Mouse (Mus musculus): Measurements from ENCODE around the gene Zmym4. TPM values are rescaled to one million over a fixed set of nuclear protein-coding genes. Genes with fewer than 3 reads are reported as not detected.
"Not testable (repeated sequence)": the region's sequence is repeated elsewhere in the genome, so short reads cannot be mapped to it uniquely, and the experiment has no call there.

Zmym4 gene
- polyA plus RNA-seq, 1 experiment from 2014 or later: 38.8 TPM

- 90% methylated on average over 2 of the region's 2 CpGs for WGBS
- DNase-seq (ENCODE audit: low spot score) (no peak), ATAC-seq (ENCODE audit: low FRiP score) (no peak)
- Histone ChIP-seq H3K4me2 (replicated peaks; ENCODE audit: low read depth, low read length) (no peak overlapping the region), H3K4me3 (ENCODE audit: low read depth, low read length) (no peak overlapping the region), H3K27me3 (ENCODE audit: control insufficient read depth, insufficient read depth, low read length) (no peaks in the 10 kb centered on the region), H3K36me3 (ENCODE audit: control insufficient read depth, insufficient read depth, low read length) (no peaks in the 10 kb centered on the region), H3K27ac (ENCODE audit: low read depth, low read length) (no peak overlapping the region), H3K9ac (ENCODE audit: low read depth, low read length) (no peak overlapping the region), H3K9me3 (ENCODE audit: control insufficient read depth, low read length) (no peaks in the 10 kb centered on the region), H3K4me1 (replicated peaks; ENCODE audit: control insufficient read depth, insufficient read depth, low read length) (no peaks in the 10 kb centered on the region)
Measured at GRCm38 (mm10) chr4:126958261-126958660, 9.7 kb downstream of the Zmym4 start.

GRCm38 (mm10) chr4:126957434-126957833, 10.5 kb downstream of the Zmym4 start:
- no peaks in the 10 kb centered on the region for H3K36me3 ChIP-seq (ENCODE audit: control insufficient read depth, insufficient read depth, low read length)
- no peak overlapping the region for H3K4me2 ChIP-seq (replicated peaks; ENCODE audit: low read depth, low read length)
- H3K9ac ChIP-seq (ENCODE audit: low read depth, low read length): no peak overlapping the region
- H3K27me3 ChIP-seq (ENCODE audit: control insufficient read depth, insufficient read depth, low read length): no peaks in the 10 kb centered on the region
- ATAC-seq (ENCODE audit: low FRiP score) (no peak), DNase-seq (ENCODE audit: low spot score) (no peak)
- no peaks in the 10 kb centered on the region for H3K4me1 ChIP-seq (replicated peaks; ENCODE audit: control insufficient read depth, insufficient read depth, low read length)
- no peaks in the 10 kb centered on the region for H3K9me3 ChIP-seq (ENCODE audit: control insufficient read depth, low read length)
- H3K4me3 ChIP-seq (ENCODE audit: low read depth, low read length): no peak overlapping the region
- H3K27ac ChIP-seq (ENCODE audit: low read depth, low read length): no peak overlapping the region
- WGBS: 94% methylated on average over 3 of the region's 3 CpGs

GRCm38 (mm10) chr4:126950801-126951200, 17.1 kb downstream of the Zmym4 start:
- H3K4me3 ChIP-seq (ENCODE audit: low read depth, low read length); H3K4me1 ChIP-seq (replicated peaks; ENCODE audit: control insufficient read depth, insufficient read depth, low read length); H3K27ac ChIP-seq (ENCODE audit: low read depth, low read length); H3K4me2 ChIP-seq (replicated peaks; ENCODE audit: low read depth, low read length); DNase-seq (ENCODE audit: low spot score); H3K27me3 ChIP-seq (ENCODE audit: control insufficient read depth, insufficient read depth, low read length); H3K9me3 ChIP-seq (ENCODE audit: control insufficient read depth, low read length); H3K36me3 ChIP-seq (ENCODE audit: control insufficient read depth, insufficient read depth, low read length); H3K9ac ChIP-seq (ENCODE audit: low read depth, low read length); ATAC-seq (ENCODE audit: low FRiP score): not testable (repeated sequence)
- WGBS: 89% methylated on average over 4 of the region's 4 CpGs

GRCm38 (mm10) chr4:126943421-126943820, 24.5 kb downstream of the Zmym4 start:
- no peak for ATAC-seq (ENCODE audit: low FRiP score)
- Histone ChIP-seq H3K9me3 (ENCODE audit: control insufficient read depth, low read length) (no peaks in the 10 kb centered on the region), H3K36me3 (ENCODE audit: control insufficient read depth, insufficient read depth, low read length) (0 out of 2 replicates have a peak, but pooled peaks cover 2% of the 10 kb centered on the region), H3K4me2 (replicated peaks; ENCODE audit: low read depth, low read length) (no peak overlapping the region), H3K27ac (ENCODE audit: low read depth, low read length) (no peak overlapping the region), H3K9ac (ENCODE audit: low read depth, low read length) (no peak overlapping the region), H3K4me1 (replicated peaks; ENCODE audit: control insufficient read depth, insufficient read depth, low read length) (no peaks in the 10 kb centered on the region), H3K27me3 (ENCODE audit: control insufficient read depth, insufficient read depth, low read length) (no peaks in the 10 kb centered on the region), H3K4me3 (ENCODE audit: low read depth, low read length) (no peak overlapping the region)
- DNase-seq (ENCODE audit: low spot score): no peak
- 79% methylated on average over 3 of the region's 3 CpGs for WGBS

GRCm38 (mm10) chr4:126942846-126943245, 25.1 kb downstream of the Zmym4 start:
- no peaks in the 10 kb centered on the region for H3K9me3 ChIP-seq (ENCODE audit: control insufficient read depth, low read length)
- no peak overlapping the region for H3K4me3 ChIP-seq (ENCODE audit: low read depth, low read length)
- no peaks in the 10 kb centered on the region for H3K4me1 ChIP-seq (replicated peaks; ENCODE audit: control insufficient read depth, insufficient read depth, low read length)
- 100% methylated on average over 3 of the region's 3 CpGs for WGBS
- 0 out of 2 replicates have a peak, but pooled peaks cover 2% of the 10 kb centered on the region for H3K36me3 ChIP-seq (ENCODE audit: control insufficient read depth, insufficient read depth, low read length)
- ATAC-seq (ENCODE audit: low FRiP score): no peak
- no peak for DNase-seq (ENCODE audit: low spot score)
- H3K27me3 ChIP-seq (ENCODE audit: control insufficient read depth, insufficient read depth, low read length): no peaks in the 10 kb centered on the region
- H3K27ac ChIP-seq (ENCODE audit: low read depth, low read length): no peak overlapping the region
- no peak overlapping the region for H3K4me2 ChIP-seq (replicated peaks; ENCODE audit: low read depth, low read length)
- H3K9ac ChIP-seq (ENCODE audit: low read depth, low read length): no peak overlapping the region

GRCm38 (mm10) chr4:126927701-126928100, 40.2 kb downstream of the Zmym4 start:
- Histone ChIP-seq H3K9ac (ENCODE audit: low read depth, low read length) (no peak overlapping the region), H3K9me3 (ENCODE audit: control insufficient read depth, low read length) (no peaks in the 10 kb centered on the region), H3K4me1 (replicated peaks; ENCODE audit: control insufficient read depth, insufficient read depth, low read length) (no peaks in the 10 kb centered on the region), H3K27ac (ENCODE audit: low read depth, low read length) (no peak overlapping the region), H3K4me2 (replicated peaks; ENCODE audit: low read depth, low read length) (no peak overlapping the region), H3K36me3 (ENCODE audit: control insufficient read depth, insufficient read depth, low read length) (0 out of 2 replicates have a peak, but pooled peaks cover 1% of the 10 kb centered on the region), H3K27me3 (ENCODE audit: control insufficient read depth, insufficient read depth, low read length) (no peaks in the 10 kb centered on the region), H3K4me3 (ENCODE audit: low read depth, low read length) (no peak overlapping the region)
- 97% methylated on average over 1 of the region's 1 CpGs for WGBS
- ATAC-seq (ENCODE audit: low FRiP score): no peak
- DNase-seq (ENCODE audit: low spot score): no peak

GRCm38 (mm10) chr4:126889879-126890278, 78.1 kb downstream of the Zmym4 start:
- H3K4me1 ChIP-seq (replicated peaks; ENCODE audit: control insufficient read depth, insufficient read depth, low read length): no peaks in the 10 kb centered on the region
- no peaks in the 10 kb centered on the region for H3K9me3 ChIP-seq (ENCODE audit: control insufficient read depth, low read length)
- no peak overlapping the region for H3K9ac ChIP-seq (ENCODE audit: low read depth, low read length)
- peaks cover 2% of the 10 kb centered on the region; the same call in 1 of the 2 replicates for H3K36me3 ChIP-seq (ENCODE audit: control insufficient read depth, insufficient read depth, low read length)
- no peaks in the 10 kb centered on the region for H3K27me3 ChIP-seq (ENCODE audit: control insufficient read depth, insufficient read depth, low read length)
- ATAC-seq (ENCODE audit: low FRiP score) (no peak), DNase-seq (ENCODE audit: low spot score) (no peak)
- no peak overlapping the region for H3K4me3 ChIP-seq (ENCODE audit: low read depth, low read length)
- H3K4me2 ChIP-seq (replicated peaks; ENCODE audit: low read depth, low read length): no peak overlapping the region
- 96% methylated on average over 8 of the region's 8 CpGs for WGBS
- no peak overlapping the region for H3K27ac ChIP-seq (ENCODE audit: low read depth, low read length)

GRCm38 (mm10) chr4:126885953-126886352, 82.0 kb downstream of the Zmym4 start:
- ATAC-seq (ENCODE audit: low FRiP score) (no peak), DNase-seq (ENCODE audit: low spot score) (peak; percentile 18)
- Histone ChIP-seq H3K27ac (ENCODE audit: low read depth, low read length) (no peak overlapping the region), H3K27me3 (ENCODE audit: control insufficient read depth, insufficient read depth, low read length) (no peaks in the 10 kb centered on the region), H3K9ac (ENCODE audit: low read depth, low read length) (no peak overlapping the region), H3K4me3 (ENCODE audit: low read depth, low read length) (no peak overlapping the region), H3K9me3 (ENCODE audit: control insufficient read depth, low read length) (no peaks in the 10 kb centered on the region), H3K36me3 (ENCODE audit: control insufficient read depth, insufficient read depth, low read length) (peaks cover 2% of the 10 kb centered on the region; the same call in 1 of the 2 replicates), H3K4me2 (replicated peaks; ENCODE audit: low read depth, low read length) (no peak overlapping the region), H3K4me1 (replicated peaks; ENCODE audit: control insufficient read depth, insufficient read depth, low read length) (no peaks in the 10 kb centered on the region)
- 47% methylated on average over 1 of the region's 1 CpGs for WGBS

GRCm38 (mm10) chr4:126883602-126884001, 84.3 kb downstream of the Zmym4 start:
- Histone ChIP-seq H3K4me1 (replicated peaks; ENCODE audit: control insufficient read depth, insufficient read depth, low read length) (no peaks in the 10 kb centered on the region), H3K4me3 (ENCODE audit: low read depth, low read length) (no peak overlapping the region), H3K4me2 (replicated peaks; ENCODE audit: low read depth, low read length) (no peak overlapping the region), H3K9ac (ENCODE audit: low read depth, low read length) (no peak overlapping the region), H3K36me3 (ENCODE audit: control insufficient read depth, insufficient read depth, low read length) (peaks cover 2% of the 10 kb centered on the region; the same call in 1 of the 2 replicates), H3K27me3 (ENCODE audit: control insufficient read depth, insufficient read depth, low read length) (no peaks in the 10 kb centered on the region), H3K27ac (ENCODE audit: low read depth, low read length) (no peak overlapping the region), H3K9me3 (ENCODE audit: control insufficient read depth, low read length) (no peaks in the 10 kb centered on the region)
- ATAC-seq (ENCODE audit: low FRiP score): no peak
- WGBS: 96% methylated on average over 5 of the region's 5 CpGs
- DNase-seq (ENCODE audit: low spot score): no peak

Data from hindbrain, embryonic 11.5 days (tissue).